Mouse (Mus musculus) A20 (cell line): ENCODE measurements around the gene Olfr160.

ENCODE experiments used
- DNase-seq: peaks from one replicate; pipeline ENCODE4 v3.0.0-alpha.2; 2011; ENCODE audit warnings: low read depth, low spot score

Gene Olfr160

GRCm38 (mm10) chr9:37716150-37716549 is at the start of gene Olfr160:
Gene Olfr160 (minus strand): TSS chr9:37716250.
- DNase-seq = no peak

- DNase-seq = peak; percentile 2
Observed at GRCm38 (mm10) chr9:37762541-37762940, 46.5 kb upstream of the Olfr160 start.

- DNase-seq = no peak
Observed at GRCm38 (mm10) chr9:37761728-37762127, 45.7 kb upstream of the Olfr160 start.

GRCm38 (mm10) chr9:37752006-37752405 is 36.0 kb upstream of the Olfr160 start:
- DNase-seq = no peak

GRCm38 (mm10) chr9:37751467-37751866 is 35.4 kb upstream of the Olfr160 start:
- no peak for DNase-seq

- no peak for DNase-seq
Observed at GRCm38 (mm10) chr9:37750319-37751075, 34.4 kb upstream of the Olfr160 start.

GRCm38 (mm10) chr9:37744806-37745205 is 28.8 kb upstream of the Olfr160 start, which contains the start of gene Olfr874:
Gene Olfr874 (plus strand): TSS chr9:37745106.
- no peak for DNase-seq

- DNase-seq = no peak
Observed at GRCm38 (mm10) chr9:37734310-37734709, 18.3 kb upstream of the Olfr160 start.

- peak; percentile 17 for DNase-seq
Observed at GRCm38 (mm10) chr9:37689970-37690686, 25.9 kb downstream of the Olfr160 start.

- DNase-seq = peak; percentile 20
Observed at GRCm38 (mm10) chr9:37687941-37688303, 28.1 kb downstream of the Olfr160 start.

- DNase-seq = no peak
Observed at GRCm38 (mm10) chr9:37687288-37687940, 28.6 kb downstream of the Olfr160 start.

- no peak for DNase-seq
Observed at GRCm38 (mm10) chr9:37681123-37681522, 34.9 kb downstream of the Olfr160 start.

- DNase-seq = no peak
Observed at GRCm38 (mm10) chr9:37675287-37675686, 40.8 kb downstream of the Olfr160 start.

- DNase-seq = no peak
Observed at GRCm38 (mm10) chr9:37670261-37670660, 45.8 kb downstream of the Olfr160 start.

- DNase-seq = no peak
Observed at GRCm38 (mm10) chr9:37669678-37670077, 46.4 kb downstream of the Olfr160 start.

- no peak for DNase-seq
Observed at GRCm38 (mm10) chr9:37669115-37669514, 46.9 kb downstream of the Olfr160 start, which contains the start of gene Panx3. Gene Panx3 (minus strand): TSS chr9:37669235.

- no peak for DNase-seq
Observed at GRCm38 (mm10) chr9:37666045-37666444, 50.0 kb downstream of the Olfr160 start.

GRCm38 (mm10) chr9:37664604-37665003 is 51.4 kb downstream of the Olfr160 start:
- no peak for DNase-seq

- DNase-seq = no peak
Observed at GRCm38 (mm10) chr9:37663210-37663609, 52.8 kb downstream of the Olfr160 start.

- no peak for DNase-seq
Observed at GRCm38 (mm10) chr9:37659413-37659812, 56.6 kb downstream of the Olfr160 start.
